Mouse (Mus musculus) MEL (cell line): Measurements from ENCODE around the gene Pard3. TPM values are rescaled to one million over a fixed set of nuclear protein-coding genes. Genes with fewer than 3 reads are reported as not detected.

Experiments
- DNase-seq: peaks from one replicate; pipeline ENCODE4 v3.0.0; 2011; ENCODE audit warnings: low read depth, low spot score
- H3K27ac ChIP-seq: 2 replicates; pipeline ENCODE4 v1.5.1; 2012; ENCODE audit warnings: low read depth, mild to moderate bottlenecking, control low read depth, low read length, moderate library complexity; ENCODE audit not compliant: control insufficient read depth
- H3K27me3 ChIP-seq, 2 experiments: fragments of 150-350 bp in 1 of 2; sonication (generic) in 1 of 2; 2 replicates each; pipeline ENCODE4 v1.6.1; 2012; ENCODE audit warnings: low read length in 2 of 2, mild to moderate bottlenecking in 2 of 2, improper control_type of control experiment in 1 of 2, moderate library complexity in 1 of 2; ENCODE audit not compliant: insufficient read depth in 2 of 2, control insufficient read depth in 1 of 2
- H3K36me3 ChIP-seq, 2 experiments: 2 replicates each; pipeline ENCODE4 v1.6.1; 2012 to 2014; ENCODE audit warnings: low read length in 2 of 2, improper control_type of control experiment in 1 of 2, inconsistent platforms in 1 of 2, mild to moderate bottlenecking in 1 of 2; ENCODE audit not compliant: insufficient read depth in 2 of 2, control insufficient read depth in 1 of 2
- H3K4me1 ChIP-seq, 2 experiments: fragments of 150-350 bp in 1 of 2; sonication (generic) in 1 of 2; 2 replicates each; pipeline ENCODE4 v1.6.1; 2012; ENCODE audit warnings: low read length in 2 of 2, improper control_type of control experiment in 1 of 2, mild to moderate bottlenecking in 1 of 2; ENCODE audit not compliant: insufficient read depth in 2 of 2, control insufficient read depth in 1 of 2
- H3K4me3 ChIP-seq, 2 experiments: fragments of 150-350 bp in 1 of 2; sonication (generic) in 1 of 2; 2 replicates each; pipeline ENCODE4 v1.5.1; 2012; ENCODE audit warnings: low read depth in 2 of 2, low read length in 2 of 2, mild to moderate bottlenecking in 2 of 2, moderate library complexity in 2 of 2, control low read depth in 1 of 2, improper control_type of control experiment in 1 of 2; ENCODE audit not compliant: control insufficient read depth in 1 of 2, insufficient read depth in 1 of 2
- H3K79me2 ChIP-seq: 2 replicates; pipeline ENCODE4 v1.6.1; 2012; ENCODE audit warnings: mild to moderate bottlenecking, low read length, moderate library complexity; ENCODE audit not compliant: control insufficient read depth, poor library complexity, insufficient read depth
- H3K9ac ChIP-seq: 2 replicates; pipeline ENCODE4 v1.6.1; 2012; ENCODE audit warnings: low read depth, mild to moderate bottlenecking, control low read depth, low read length, moderate library complexity; ENCODE audit not compliant: control insufficient read depth, poor library complexity, severe bottlenecking
- H3K9me3 ChIP-seq: fragments of 150-350 bp; sonication (generic); replicated peaks from 2 replicates; pipeline ENCODE4 v1.6.1; 2012; ENCODE audit warnings: mild to moderate bottlenecking, low read length, improper control_type of control experiment, moderate library complexity; ENCODE audit not compliant: insufficient read depth
- CHD1 ChIP-seq: IDR thresholded peaks from 2 replicates; pipeline ENCODE4 v1.6.1; 2012; ENCODE audit warnings: low read depth, mild to moderate bottlenecking, inconsistent platforms, low read length, improper control_type of control experiment
- ELF1 ChIP-seq: IDR thresholded peaks from 2 replicates; pipeline ENCODE4 v1.6.1; 2014; ENCODE audit warnings: low read depth, mild to moderate bottlenecking, inconsistent platforms, low read length, improper control_type of control experiment, moderate library complexity
- ETS1 ChIP-seq: IDR thresholded peaks from 2 replicates; pipeline ENCODE4 v1.6.1; 2012; ENCODE audit warnings: low read depth, mild to moderate bottlenecking, inconsistent platforms, low read length, improper control_type of control experiment, moderate library complexity
- HCFC1 ChIP-seq: IDR thresholded peaks from 2 replicates; pipeline ENCODE4 v1.6.1; 2012; ENCODE audit warnings: low read depth, mild to moderate bottlenecking, inconsistent platforms, low read length, improper control_type of control experiment, moderate library complexity
- KAT2A ChIP-seq: conservative IDR thresholded peaks from 2 replicates; pipeline ENCODE4 v1.6.1; 2012; ENCODE audit warnings: low read depth, low read length, improper control_type of control experiment, inconsistent platforms
- MAFK ChIP-seq: IDR thresholded peaks from 2 replicates; pipeline ENCODE4 v1.6.1; 2011; ENCODE audit warnings: low read depth, mild to moderate bottlenecking, low read length, improper control_type of control experiment, borderline replicate concordance
- MAX ChIP-seq: IDR thresholded peaks from 2 replicates; pipeline ENCODE4 v1.6.1; 2011; ENCODE audit warnings: low read length, improper control_type of control experiment
- MAZ ChIP-seq: IDR thresholded peaks from 2 replicates; pipeline ENCODE4 v1.6.1; 2012; ENCODE audit warnings: low read depth, mild to moderate bottlenecking, inconsistent platforms, low read length, improper control_type of control experiment
- MEF2A ChIP-seq: IDR thresholded peaks from 2 replicates; pipeline ENCODE4 v1.6.1; 2014; ENCODE audit warnings: low read depth, mild to moderate bottlenecking, inconsistent platforms, low read length, improper control_type of control experiment; ENCODE audit not compliant: poor library complexity, insufficient replicate concordance, severe bottlenecking; ENCODE audit errors: extremely low read depth
- MYB ChIP-seq: IDR thresholded peaks from 2 replicates; pipeline ENCODE4 v1.6.1; 2011; ENCODE audit warnings: mild to moderate bottlenecking, low read depth, low read length, improper control_type of control experiment
- MYC ChIP-seq: IDR thresholded peaks from 2 replicates; pipeline ENCODE4 v1.6.1; 2011; ENCODE audit warnings: low read depth, mild to moderate bottlenecking, low read length, improper control_type of control experiment, moderate library complexity
- NRF1 ChIP-seq: IDR thresholded peaks from 2 replicates; pipeline ENCODE4 v1.6.1; 2014; ENCODE audit warnings: low read depth, mild to moderate bottlenecking, inconsistent platforms, low read length, improper control_type of control experiment, moderate library complexity; ENCODE audit not compliant: poor library complexity, insufficient read depth, severe bottlenecking
- POLR2A ChIP-seq, 2 experiments: IDR thresholded peaks; 2 replicates each; pipeline ENCODE4 v1.6.1; 2011 to 2012; ENCODE audit warnings: low read length in 2 of 2, mild to moderate bottlenecking in 2 of 2, control low read depth in 1 of 2, improper control_type of control experiment in 1 of 2, low read depth in 1 of 2, moderate library complexity in 1 of 2; ENCODE audit not compliant: control insufficient read depth in 1 of 2, insufficient read depth in 1 of 2, poor library complexity in 1 of 2
- POLR2AphosphoS5 ChIP-seq: IDR thresholded peaks from 2 replicates; pipeline ENCODE4 v1.6.1; 2012; ENCODE audit warnings: low read depth, borderline replicate concordance, mild to moderate bottlenecking, inconsistent platforms, low read length, moderate library complexity, mixed read lengths
- RAD21 ChIP-seq: IDR thresholded peaks from 2 replicates; pipeline ENCODE4 v1.6.1; 2011; ENCODE audit warnings: mild to moderate bottlenecking, low read depth, low read length, improper control_type of control experiment
- SIN3A ChIP-seq: IDR thresholded peaks from 2 replicates; pipeline ENCODE4 v1.6.1; 2012; ENCODE audit warnings: low read length, improper control_type of control experiment, inconsistent platforms
- TAL1 ChIP-seq: IDR thresholded peaks from 2 replicates; pipeline ENCODE4 v1.6.1; 2012; ENCODE audit warnings: mild to moderate bottlenecking, inconsistent platforms, low read length, moderate library complexity, mixed read lengths
- TBP ChIP-seq: IDR thresholded peaks from 2 replicates; pipeline ENCODE4 v1.8.0; 2011; ENCODE audit warnings: low read depth, low read length, improper control_type of control experiment
- UBTF ChIP-seq: IDR thresholded peaks from 2 replicates; pipeline ENCODE4 v1.6.1; 2012; ENCODE audit warnings: low read depth, mild to moderate bottlenecking, inconsistent platforms, low read length, improper control_type of control experiment, moderate library complexity, borderline replicate concordance; ENCODE audit not compliant: insufficient read depth
- USF2 ChIP-seq, 2 experiments: IDR thresholded peaks; 2 replicates each; pipeline ENCODE4 v1.6.1; 2011 to 2012; ENCODE audit warnings: improper control_type of control experiment in 2 of 2, low read length in 2 of 2, borderline replicate concordance in 1 of 2, inconsistent platforms in 1 of 2, low read depth in 1 of 2, mild to moderate bottlenecking in 1 of 2; ENCODE audit not compliant: insufficient read depth in 1 of 2
- ZMIZ1 ChIP-seq: IDR thresholded peaks from 2 replicates; pipeline ENCODE4 v1.6.1; 2012; ENCODE audit warnings: low read depth, mild to moderate bottlenecking, inconsistent platforms, low read length, improper control_type of control experiment, moderate library complexity
- ZNF384 ChIP-seq: IDR thresholded peaks from 2 replicates; pipeline ENCODE4 v1.6.1; 2012; ENCODE audit warnings: low read depth, mild to moderate bottlenecking, inconsistent platforms, low read length, improper control_type of control experiment
- polyA plus RNA-seq, 2 experiments: library from polyadenylated mRNA; stranded (reverse) in 1 of 2; unstranded in 1 of 2; fragments of >175 nt in 1 of 2; fragments of >200 nt in 1 of 2; gene quantifications; 2 replicates each; pipeline versions ENCODE4 v1.2.1 to v1.2.4; 2012; ENCODE audit warnings: low replicate concordance in 2 of 2, low read depth in 1 of 2; ENCODE audit not compliant: insufficient read length in 2 of 2, insufficient read depth in 1 of 2, missing spikeins in 1 of 2
- total RNA-seq: library from RNA; depleted of rRNA; stranded (reverse); fragments of 300-350 nt; gene quantifications from 2 replicates; pipeline ENCODE4 v1.2.3, GENCODE M21; 2012

Pard3 gene
- total and polyA plus RNA-seq, 3 experiments = not detected

DNA sequence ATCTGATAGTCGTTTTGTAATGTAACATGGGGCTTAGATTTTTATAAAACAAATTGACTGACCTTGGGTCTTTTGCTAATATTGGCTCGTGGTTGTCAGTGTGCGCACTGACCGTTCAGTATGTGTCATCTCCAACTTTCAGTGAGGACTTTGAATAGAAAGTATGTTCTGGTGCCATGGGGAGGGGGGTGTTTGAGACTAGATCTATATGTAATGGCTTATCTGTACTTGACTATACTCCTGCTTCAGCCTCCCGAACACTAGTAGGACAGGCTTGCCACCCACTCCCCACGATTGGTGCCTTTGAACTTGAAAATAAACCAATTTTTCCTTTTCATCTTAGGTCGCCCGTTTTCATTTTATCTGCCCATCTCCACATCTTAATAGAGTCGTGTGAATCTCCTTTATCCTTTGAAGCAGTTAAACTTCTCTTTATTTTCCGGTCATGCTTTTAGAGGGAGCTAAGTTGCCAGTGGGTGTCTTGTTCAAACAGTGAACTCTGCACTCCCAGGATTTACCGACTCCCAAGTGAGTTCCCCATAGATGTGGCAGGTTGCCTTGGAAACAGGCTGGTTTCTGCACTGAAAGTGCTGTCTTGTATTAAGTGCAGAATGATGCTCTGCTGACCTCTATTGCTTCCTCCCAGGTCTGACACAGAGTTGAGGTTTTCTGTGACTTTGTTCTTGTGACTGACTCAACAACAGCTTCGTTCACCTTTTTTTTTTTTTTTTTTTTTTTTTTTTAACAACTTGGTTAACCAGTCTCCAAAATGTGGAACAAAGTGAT is 204.7 kb downstream of the Pard3 start:
- Histone ChIP-seq H3K4me3 (no peak overlapping the region), H3K27me3 (no peaks in the 10 kb centered on the region), H3K79me2 (no peaks in the 10 kb centered on the region), H3K4me1 (no peaks in the 10 kb centered on the region), H3K27ac (no peak overlapping the region), H3K9me3 (no peaks in the 10 kb centered on the region), H3K36me3 (no peaks in the 10 kb centered on the region), H3K9ac (no peak overlapping the region)
- no peak for TF ChIP-seq CHD1
- TF ChIP-seq MAZ = no peak
- no peak for TF ChIP-seq POLR2A (IDR thresholded peaks at IDR 0.05; ENCODE audit: control insufficient read depth in 1 of 2, insufficient read depth in 1 of 2, low read depth in 1 of 2, low read length in 2 of 2, poor library complexity in 1 of 2)
- no peak for TF ChIP-seq ZMIZ1
- TF ChIP-seq POLR2AphosphoS5 = no peak
- no peak for TF ChIP-seq KAT2A
- TF ChIP-seq MEF2A = no peak
- no peak for TF ChIP-seq RAD21
- no peak for TF ChIP-seq ZNF384
- TF ChIP-seq TBP = no peak
- no peak for TF ChIP-seq ELF1
- TF ChIP-seq MAX = no peak
- no peak for TF ChIP-seq NRF1
- DNase-seq = no peak

DNA sequence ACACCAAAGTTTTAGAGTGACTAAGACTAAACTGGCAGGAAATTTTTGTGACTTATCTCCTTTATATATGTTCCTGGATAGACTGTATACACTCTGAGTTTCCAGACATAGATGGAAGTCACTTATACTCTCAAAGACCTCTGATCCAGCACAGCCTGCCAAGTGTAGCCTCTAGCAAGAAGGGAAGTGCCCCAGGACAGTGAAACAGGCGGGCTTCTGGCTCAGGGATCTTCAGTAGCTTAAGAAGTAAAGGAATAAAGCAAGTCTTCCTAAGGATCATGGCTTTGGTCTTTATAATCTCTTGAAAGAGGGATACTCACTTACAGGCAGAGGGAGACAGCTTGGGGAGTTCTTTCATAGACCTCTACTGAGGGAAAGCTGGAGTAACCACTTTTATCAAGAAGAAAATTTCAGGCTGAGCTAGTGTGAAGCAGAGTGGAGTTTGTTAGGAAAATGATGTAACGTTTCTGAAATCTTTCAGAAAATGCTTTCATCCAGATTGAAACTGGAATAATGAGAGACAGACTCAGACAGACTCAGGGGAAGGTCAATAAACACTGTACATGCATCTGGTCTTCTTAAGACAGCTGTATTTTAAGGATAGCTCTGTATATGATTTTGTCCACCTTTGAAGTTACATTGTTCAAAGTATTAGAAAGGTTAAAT is 205.5 kb downstream of the Pard3 start:
- H3K27me3 ChIP-seq = no peaks in the 10 kb centered on the region
- H3K79me2 ChIP-seq = no peaks in the 10 kb centered on the region
- TF ChIP-seq POLR2AphosphoS5 = no peak
- no peak for TF ChIP-seq USF2 (IDR thresholded peaks at IDR 0.05; ENCODE audit: borderline replicate concordance in 1 of 2, insufficient read depth in 1 of 2, low read depth in 1 of 2, low read length in 2 of 2)
- no peak for TF ChIP-seq HCFC1
- no peak for TF ChIP-seq KAT2A
- no peak for TF ChIP-seq TAL1
- TF ChIP-seq TBP = no peak
- TF ChIP-seq MYB = no peak
- TF ChIP-seq MEF2A = no peak
- TF ChIP-seq MAFK = no peak
- no peak for TF ChIP-seq SIN3A
- no peak for TF ChIP-seq ETS1
- TF ChIP-seq UBTF = no peak
- TF ChIP-seq MYC = no peak
- H3K36me3 ChIP-seq = no peaks in the 10 kb centered on the region
- DNase-seq = no peak
- no peaks in the 10 kb centered on the region for H3K4me1 ChIP-seq
- H3K9ac ChIP-seq = no peak overlapping the region
- H3K9me3 ChIP-seq = no peaks in the 10 kb centered on the region
- H3K4me3 ChIP-seq = no peak overlapping the region
- H3K27ac ChIP-seq = no peak overlapping the region
